Mouse (Mus musculus) bone marrow, adult 2 months (tissue): Measurements from ENCODE around the gene Gpatch8.

Source experiments
- CTCF ChIP-seq: fragments of 200-500 bp; IDR thresholded peaks from 2 replicates; pipeline ENCODE4 v1.5.1; 2011; ENCODE audit warnings: low read length, control low read depth; ENCODE audit not compliant: control insufficient read depth, insufficient read depth
- POLR2A ChIP-seq: fragments of 200-500 bp; IDR thresholded peaks from 2 replicates; pipeline ENCODE4 v1.6.1; 2011; ENCODE audit warnings: low read depth, mild to moderate bottlenecking, control low read depth, low read length, borderline replicate concordance; ENCODE audit not compliant: control insufficient read depth

- TF ChIP-seq POLR2A: no peak
- TF ChIP-seq CTCF: no peak
Measured at GRCm38 (mm10) chr11:102539690-102540089, 16.5 kb downstream of the Gpatch8 start.
